Mouse (Mus musculus) kidney, postnatal 0 days (tissue): ENCODE measurements around the gene Lrch1. TPM values are rescaled to one million over a fixed set of nuclear protein-coding genes. Genes with fewer than 3 reads are reported as not detected.

Experiments used
- ATAC-seq: fragments of 200-750 bp; cut with Nextera tagmentation; replicated peaks from 2 replicates; pipeline ENCODE4 v1.8.0; 2017; ENCODE audit warnings: low read depth, moderate number of reproducible peaks, moderate TSS enrichment, moderate library complexity; ENCODE audit not compliant: low FRiP score
- DNase-seq: peaks from one replicate; pipeline ENCODE4 v3.0.0-alpha.2; 2016; ENCODE audit warnings: low spot score
- H3K27ac ChIP-seq: fragments of 300-500 bp; sonication (generic); 2 replicates; pipeline ENCODE4 v1.5.1; 2014; ENCODE audit warnings: mild to moderate bottlenecking
- H3K27me3 ChIP-seq: fragments of 300-500 bp; sonication (generic); 2 replicates; pipeline ENCODE4 v1.6.1; 2014; ENCODE audit warnings: low read length, mixed read lengths; ENCODE audit not compliant: insufficient read depth
- H3K36me3 ChIP-seq: fragments of 300-500 bp; sonication (generic); 2 replicates; pipeline ENCODE4 v1.6.1; 2014; ENCODE audit warnings: low read length, mixed read lengths; ENCODE audit not compliant: insufficient read depth
- H3K4me1 ChIP-seq: fragments of 300-500 bp; sonication (generic); replicated peaks from 2 replicates; pipeline ENCODE4 v1.6.1; 2014; ENCODE audit warnings: antibody characterized with exemption, low read length, mixed read lengths; ENCODE audit not compliant: insufficient read depth
- H3K4me2 ChIP-seq: fragments of 300-500 bp; sonication (generic); 2 replicates; pipeline ENCODE4 v1.6.1; 2014; ENCODE audit warnings: mild to moderate bottlenecking, low read length, moderate library complexity, mixed read lengths
- H3K4me3 ChIP-seq: fragments of 300-500 bp; sonication (generic); replicated peaks from 2 replicates; pipeline ENCODE4 v1.5.1; 2014; ENCODE audit warnings: low read depth, low read length
- H3K9ac ChIP-seq: fragments of 300-500 bp; sonication (generic); 2 replicates; pipeline ENCODE4 v1.6.1; 2014; ENCODE audit warnings: low read depth, low read length
- H3K9me3 ChIP-seq: fragments of 300-500 bp; sonication (generic); replicated peaks from 2 replicates; pipeline ENCODE4 v1.6.1; 2016; ENCODE audit warnings: low read length, inconsistent platforms, mixed read lengths
- CTCF ChIP-seq: IDR thresholded peaks from 2 replicates; pipeline ENCODE4 v1.5.1; 2016; ENCODE audit warnings: antibody characterized with exemption, low read depth, mild to moderate bottlenecking, moderate library complexity
- WGBS: fragments of 180-500 bp; shearing (Covaris S2); extraction: QIAGEN DNeasy Blood & Tissue Kit; methylation state at CpG from one replicate; pipeline ENCODE4 v1.1.7; 2014; 5-methylcytosine and 5-hydroxymethylcytosine counted together
- polyA plus RNA-seq: library from polyadenylated mRNA; unstranded; fragments of >200 nt; fragmentation: Nextera tagmentation; extraction: Ambion mirVana; gene quantifications from 2 replicates; pipeline ENCODE4 v1.2.1, GENCODE M21; 2015

Gene Lrch1
- polyA plus RNA-seq, 1 experiment from 2014 or later = 16.3 TPM

GRCm38 (mm10) chr14:74884024-74884680, 63.5 kb downstream of the Lrch1 start:
- WGBS = 18% methylated on average over 13 of the region's 13 CpGs
- ATAC-seq (no peak), DNase-seq (peak; percentile 73)
- H3K4me1 ChIP-seq = peaks cover 34% of the 10 kb centered on the region
- H3K27me3 ChIP-seq = no peaks in the 10 kb centered on the region
- no peaks in the 10 kb centered on the region for H3K36me3 ChIP-seq
- no peak overlapping the region for H3K4me3 ChIP-seq
- H3K4me2 ChIP-seq = no peak overlapping the region
- H3K9ac ChIP-seq = no peak overlapping the region
- TF ChIP-seq CTCF = no peak
- no peaks in the 10 kb centered on the region for H3K9me3 ChIP-seq
- no peak overlapping the region for H3K27ac ChIP-seq

- Histone ChIP-seq H3K4me1 (peaks cover 34% of the 10 kb centered on the region), H3K4me2 (peak overlapping the region; percentile 28)
- ATAC-seq = no peak
These were observed 64.5 kb downstream of the Lrch1 start for GRCm38 (mm10) chr14:74883204-74883603.

GRCm38 (mm10) chr14:74882754-74883153, 64.9 kb downstream of the Lrch1 start:
- H3K27ac ChIP-seq = peak overlapping the region; percentile 42; the same call in 1 of the 2 replicates
- H3K36me3 ChIP-seq = no peaks in the 10 kb centered on the region
- peak overlapping the region; percentile 28 for H3K4me2 ChIP-seq
- H3K4me3 ChIP-seq = no peak overlapping the region
- DNase-seq = peak; percentile 76
- H3K27me3 ChIP-seq = no peaks in the 10 kb centered on the region
- H3K9me3 ChIP-seq = no peaks in the 10 kb centered on the region
- ATAC-seq = 0 out of 2 replicates have a peak, but pooled peaks have one; percentile 52
- 21% methylated on average over 3 of the region's 3 CpGs for WGBS
- H3K4me1 ChIP-seq = peaks cover 36% of the 10 kb centered on the region
- no peak overlapping the region for H3K9ac ChIP-seq
- TF ChIP-seq CTCF = no peak

More at GRCm38 (mm10) chr14:74883204-74883603, 64.5 kb downstream of the Lrch1 start:
- DNase-seq = peak; percentile 50
- Histone ChIP-seq H3K36me3 (no peaks in the 10 kb centered on the region), H3K27ac (peak overlapping the region; percentile 42; the same call in 1 of the 2 replicates), H3K27me3 (no peaks in the 10 kb centered on the region), H3K9ac (no peak overlapping the region), H3K9me3 (no peaks in the 10 kb centered on the region), H3K4me3 (no peak overlapping the region)
- 16% methylated on average over 11 of the region's 11 CpGs for WGBS
- no peak for TF ChIP-seq CTCF

- H3K27me3 ChIP-seq = no peaks in the 10 kb centered on the region
- no peak for TF ChIP-seq CTCF
- peaks cover 45% of the 10 kb centered on the region for H3K4me1 ChIP-seq
- no peak overlapping the region for H3K4me3 ChIP-seq
- no peaks in the 10 kb centered on the region for H3K9me3 ChIP-seq
- H3K9ac ChIP-seq = no peak overlapping the region
- no peak overlapping the region for H3K4me2 ChIP-seq
- 71% methylated on average over 10 of the region's 10 CpGs for WGBS
- no peak overlapping the region for H3K27ac ChIP-seq
- ATAC-seq = no peak
- no peak for DNase-seq
- H3K36me3 ChIP-seq = no peaks in the 10 kb centered on the region
These were observed 66.8 kb downstream of the Lrch1 start for GRCm38 (mm10) chr14:74880868-74881267.

- Histone ChIP-seq H3K4me3 (no peak overlapping the region), H3K36me3 (no peaks in the 10 kb centered on the region), H3K27ac (no peak overlapping the region), H3K9me3 (no peaks in the 10 kb centered on the region), H3K27me3 (no peaks in the 10 kb centered on the region), H3K4me2 (no peak overlapping the region), H3K4me1 (peaks cover 41% of the 10 kb centered on the region), H3K9ac (no peak overlapping the region)
- no peak for TF ChIP-seq CTCF
- WGBS = 45% methylated on average over 10 of the region's 10 CpGs
- no peak for DNase-seq
- ATAC-seq = no peak
These were observed 68.2 kb downstream of the Lrch1 start for GRCm38 (mm10) chr14:74879480-74879879.

- Histone ChIP-seq H3K4me2 (no peak overlapping the region), H3K36me3 (no peaks in the 10 kb centered on the region), H3K27me3 (no peaks in the 10 kb centered on the region), H3K4me3 (no peak overlapping the region), H3K9me3 (no peaks in the 10 kb centered on the region), H3K9ac (no peak overlapping the region), H3K4me1 (peaks cover 30% of the 10 kb centered on the region), H3K27ac (peak overlapping the region; percentile 66; the same call in 1 of the 2 replicates)
- 27% methylated on average over 5 of the region's 5 CpGs for WGBS
- TF ChIP-seq CTCF = no peak
- ATAC-seq (no peak), DNase-seq (peak; percentile 69)
These were observed 70.4 kb downstream of the Lrch1 start for GRCm38 (mm10) chr14:74877287-74877686.
